Mouse (Mus musculus): ENCODE measurements at regions not wholly inside any gene's neighbourhood (a gene's known extent, or its start where the extent isn't known, plus 50 kb on each side); places are given as distances from the start of the nearest gene placed in this dataset.

GRCm38 (mm10) chr1:27642118-27642517 lies 954.9 kb upstream of the 4931408C20Rik start:
- in situ Hi-C loops (cut with MboI, MseI): loop anchor here in 1 of 2 experiments (25.0 kb wide), 1 partner anchor 1705 kb away; no protein-coding TSS in a partner anchor

GRCm38 (mm10) chr1:27629101-27629500 lies 941.8 kb upstream of the 4931408C20Rik start:
- in situ Hi-C loops (cut with MboI, MseI): loop anchor here in 1 of 2 experiments (25.0 kb wide), 1 partner anchor 1692 kb away; no protein-coding TSS in a partner anchor

GRCm38 (mm10) chr1:27616250-27616649 lies 929.0 kb upstream of the 4931408C20Rik start:
- in situ Hi-C loops (cut with MboI, MseI): no loop called here

- in situ Hi-C loops (cut with MboI, MseI): no loop called here
These were observed 921.3 kb upstream of the 4931408C20Rik start for GRCm38 (mm10) chr1:27608606-27609005.

- in situ Hi-C loops (cut with MboI, MseI): no loop called here
These were observed 891.5 kb upstream of the 4931408C20Rik start for GRCm38 (mm10) chr1:27578776-27579175.

- in situ Hi-C loops (cut with MboI, MseI): no loop called here
These were observed 872.2 kb upstream of the 4931408C20Rik start for GRCm38 (mm10) chr1:27559426-27559825.

- in situ Hi-C loops (cut with MboI, MseI): no loop called here
These were observed 823.6 kb upstream of the 4931408C20Rik start for GRCm38 (mm10) chr1:27510787-27511395.

GRCm38 (mm10) chr1:27503807-27504206 lies 816.5 kb upstream of the 4931408C20Rik start:
- in situ Hi-C loops (cut with MboI, MseI): no loop called here

- in situ Hi-C loops (cut with MboI, MseI): no loop called here
These were observed 791.7 kb upstream of the 4931408C20Rik start for GRCm38 (mm10) chr1:27478991-27479390.

- in situ Hi-C loops (cut with MboI, MseI): no loop called here
These were observed 758.8 kb upstream of the 4931408C20Rik start for GRCm38 (mm10) chr1:27446069-27446468.

Data from T-helper 17 cell (primary cell).